ENCODE assay signal across 8 mouse cellular contexts in the genomic region with DNA sequence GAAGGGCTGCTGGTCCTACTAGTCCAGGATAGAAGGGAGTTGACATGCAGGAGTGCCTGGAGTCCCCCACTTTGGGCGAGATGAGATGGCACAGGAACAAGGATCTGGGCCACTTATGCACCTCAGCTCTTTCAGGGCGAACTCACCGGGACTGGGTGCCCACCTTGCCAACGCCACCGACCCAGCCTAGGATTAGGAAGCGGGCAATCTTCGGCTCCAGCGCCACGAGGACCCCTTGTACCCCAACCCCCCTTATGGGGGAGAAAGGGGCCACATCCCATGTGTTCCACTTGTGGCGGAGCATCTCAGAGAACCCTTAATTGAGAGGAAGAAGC. TPM values are rescaled to one million over a fixed set of nuclear protein-coding genes. Genes with fewer than 3 reads are reported as not detected.
DNase-seq lines count a peak whose midpoint lies in the region; ATAC-seq and TF ChIP-seq lines count a peak whose summit lies in the region.

No protein-coding gene starts in this region.

- H3K27ac ChIP-seq in gastrocnemius, adult 2 months: peak overlapping the region; percentile 82
- no peak overlapping the region for H3K27ac ChIP-seq in hindbrain, embryonic 10.5 days
- no peak overlapping the region for H3K27ac ChIP-seq in liver, postnatal 0 days (ENCODE audit: low read depth)

- no peak for ATAC-seq in liver, postnatal 0 days

- DNase-seq in gastrocnemius, adult 2 months: no peak
- no peak for DNase-seq in gastrocnemius, postnatal 25 days
- DNase-seq in hindbrain, embryonic 10.5 days (ENCODE audit: low spot score): no peak
- DNase-seq in liver, postnatal 0 days: no peak
- no peak for DNase-seq in cerebellum, adult 9-10 months
- no peak for DNase-seq in spleen, postnatal 14 days (ENCODE audit: low spot score in 2 of 2)
- DNase-seq in kidney, postnatal 25 days: no peak

- no peak for TF ChIP-seq CTCF in gastrocnemius, adult 2 months (IDR thresholded peaks at IDR 0.05)
- no peak for TF ChIP-seq CTCF in E14TG2a.4 (conservative IDR thresholded peaks at IDR 0.05; ENCODE audit: low read length)
- no peak for TF ChIP-seq CTCF in liver, postnatal 0 days (IDR thresholded peaks at IDR 0.05; ENCODE audit: low read depth)

- H3K36me3 ChIP-seq in E14TG2a.4 (ENCODE audit: insufficient read depth, low read length): no peaks in the 10 kb centered on the region
- no peaks in the 10 kb centered on the region for H3K36me3 ChIP-seq in hindbrain, embryonic 10.5 days
- no peaks in the 10 kb centered on the region for H3K36me3 ChIP-seq in liver, postnatal 0 days (replicated peaks; ENCODE audit: insufficient read depth, low read length)

- H3K4me2 ChIP-seq in liver, postnatal 0 days (ENCODE audit: low read depth, low read length): peak overlapping the region; percentile 51

- TF ChIP-seq EP300 in liver, postnatal 0 days (IDR thresholded peaks at IDR 0.05; ENCODE audit: low read depth): no peak

- intact Hi-C loops in gastrocnemius, adult 2 months (cut with DNase I): loop anchor here (5.0 to 10.0 kb wide), 2 partner anchors 38 to 95 kb away; no protein-coding TSS in a partner anchor

- H3K27me3 ChIP-seq in E14TG2a.4 (ENCODE audit: insufficient read depth, low read length): peaks cover 99% of the 10 kb centered on the region
- H3K27me3 ChIP-seq in hindbrain, embryonic 10.5 days (ENCODE audit: insufficient read depth, poor library complexity, severe bottlenecking): peaks cover 88% of the 10 kb centered on the region
- H3K27me3 ChIP-seq in liver, postnatal 0 days (ENCODE audit: insufficient read depth, low read length): peaks cover 34% of the 10 kb centered on the region

- WGBS in hindbrain, embryonic 10.5 days: under 1% methylated on average over 10 of the region's 10 CpGs
- 2% methylated on average over 10 of the region's 10 CpGs for WGBS in liver, postnatal 0 days (ENCODE audit: insufficient replicate concordance)

- peaks cover 26% of the 10 kb centered on the region for H3K4me1 ChIP-seq in E14TG2a.4 (replicated peaks; ENCODE audit: low read depth, low read length)
- peaks cover 29% of the 10 kb centered on the region for H3K4me1 ChIP-seq in hindbrain, embryonic 10.5 days (replicated peaks)
- no peaks in the 10 kb centered on the region for H3K4me1 ChIP-seq in liver, postnatal 0 days (ENCODE audit: insufficient read depth)

- peak overlapping the region; percentile 71 for H3K4me3 ChIP-seq in gastrocnemius, adult 2 months
- H3K4me3 ChIP-seq in E14TG2a.4 (replicated peaks; ENCODE audit: low read length): peak overlapping the region; percentile 78
- peak overlapping the region; percentile 60 for H3K4me3 ChIP-seq in hindbrain, embryonic 10.5 days
- peak overlapping the region; percentile 26; the same call in 1 of the 2 replicates for H3K4me3 ChIP-seq in liver, postnatal 0 days (ENCODE audit: low read depth, low read length)

- peaks cover 12% of the 10 kb centered on the region for H3K9me3 ChIP-seq in E14TG2a.4 (ENCODE audit: low read length)
- no peaks in the 10 kb centered on the region for H3K9me3 ChIP-seq in hindbrain, embryonic 10.5 days
- H3K9me3 ChIP-seq in liver, postnatal 0 days (ENCODE audit: low read length): no peaks in the 10 kb centered on the region

- no peak overlapping the region for H3K9ac ChIP-seq in liver, postnatal 0 days (replicated peaks)

RNA-seq across cellular contexts. Expression of gene Smoc2, which starts 0.6 kb away (rescaled TPM):
- 10 to 100 TPM; 40.6 to 65.5 TPM for total RNA-seq in gastrocnemius, adult 2 months (2021)
- 10 to 100 TPM; 62.2 to 65.8 TPM for total RNA-seq in gastrocnemius, postnatal 25 days (2021)
- 3.6 and 7.9 TPM in 2 replicates for polyA plus RNA-seq in hindbrain, embryonic 10.5 days (2016; fragmentation: Nextera tagmentation; extraction: Ambion mirVana)
- polyA plus RNA-seq in liver, postnatal 0 days (2015; fragmentation: Nextera tagmentation; extraction: Ambion mirVana): 40.0 and 44.6 TPM in 2 replicates

Comparison
In these comparisons a context has a peak if more than half of its experiments do, and no peak if none do; other contexts are left out.
1. H3K4me3 ChIP-seq: peak in every context shown above with its lines; median percentile 78 in E14TG2a.4; 71 in gastrocnemius, adult 2 months; 60 in hindbrain, embryonic 10.5 days; 26 in liver, postnatal 0 days.